Mouse (Mus musculus): ENCODE measurements around the gene Cdk14. TPM values are rescaled to one million over a fixed set of nuclear protein-coding genes. Genes with fewer than 3 reads are reported as not detected.

Cdk14 gene
- total and polyA plus RNA-seq, 2 experiments from 2014 or later: 34.8 to 54.0 TPM

DNA sequence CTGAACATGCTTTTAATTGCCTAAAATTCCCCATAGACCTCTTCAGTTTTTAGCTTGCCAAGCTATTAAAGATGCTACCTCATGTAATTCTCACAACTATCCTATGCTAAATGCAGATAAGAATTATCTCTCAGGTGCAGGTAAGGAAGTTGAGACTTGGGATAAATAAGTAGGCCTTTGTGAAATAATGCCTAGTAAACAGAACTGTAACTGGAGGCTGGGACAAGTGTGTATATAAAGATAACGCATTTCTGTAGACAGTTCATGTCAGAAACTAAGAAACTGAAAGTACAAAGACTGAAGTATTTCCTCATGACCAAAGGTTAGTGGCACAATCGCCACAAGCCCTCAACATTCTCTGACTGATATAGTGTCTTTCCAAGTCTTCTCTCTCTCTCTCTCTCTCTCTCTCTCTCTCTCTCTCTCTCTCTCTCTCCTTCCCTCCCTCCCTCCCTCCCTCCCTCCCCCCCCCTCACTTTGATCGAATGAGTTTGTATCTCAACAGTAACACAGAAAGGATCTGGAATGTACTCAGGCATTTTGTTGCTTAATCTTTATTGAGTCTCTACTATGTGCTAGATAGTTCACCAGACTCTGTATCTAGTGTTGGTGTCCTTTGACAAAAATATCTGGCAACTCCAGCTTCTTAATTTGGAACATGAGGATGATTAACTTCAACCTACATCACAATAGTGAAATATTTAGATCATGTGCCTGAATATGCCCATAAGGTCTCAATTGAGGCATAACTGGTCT, 233.9 kb downstream of the Cdk14 start:
- DNase-seq (no peak), ATAC-seq (no peak)
- 81% methylated on average over 3 of the region's 3 CpGs for WGBS
- Histone ChIP-seq H3K36me3 (ENCODE audit: insufficient read depth) (no peaks in the 10 kb centered on the region), H3K9ac (no peak overlapping the region), H3K4me1 (ENCODE audit: insufficient read depth) (peaks cover 4% of the 10 kb centered on the region; the same call in 1 of the 2 replicates), H3K27me3 (ENCODE audit: insufficient read depth, low read length) (no peaks in the 10 kb centered on the region), H3K4me2 (ENCODE audit: low read depth) (no peak overlapping the region), H3K9me3 (ENCODE audit: low read length) (no peaks in the 10 kb centered on the region), H3K27ac (ENCODE audit: low read depth, low read length) (no peak overlapping the region), H3K4me3 (ENCODE audit: low read depth, low read length) (no peak overlapping the region)
- TF ChIP-seq CTCF (IDR thresholded peaks at IDR 0.05; ENCODE audit: low read depth): no peak

DNA sequence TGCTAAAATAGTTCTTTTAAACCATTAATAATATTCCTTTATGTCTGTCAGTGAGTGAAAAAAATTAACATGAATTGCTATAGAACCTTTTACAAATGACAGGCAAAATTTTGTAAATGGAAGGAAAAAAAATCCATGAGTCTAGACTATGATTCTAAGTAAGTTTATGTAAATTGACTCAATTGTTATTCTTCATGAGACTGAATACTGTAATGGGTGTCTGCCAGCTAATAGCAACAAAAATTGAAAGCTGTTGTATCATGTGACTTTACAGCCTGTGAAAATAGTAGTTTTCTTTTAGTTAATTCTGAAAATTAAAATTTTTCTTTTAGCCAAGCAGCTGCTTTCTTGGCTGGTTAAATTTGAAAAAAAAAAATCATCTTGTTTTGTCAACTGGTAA, 234.6 kb downstream of the Cdk14 start:
- TF ChIP-seq CTCF (IDR thresholded peaks at IDR 0.05; ENCODE audit: low read depth): no peak
- Histone ChIP-seq H3K36me3 (ENCODE audit: insufficient read depth) (no peaks in the 10 kb centered on the region), H3K27me3 (ENCODE audit: insufficient read depth, low read length) (no peaks in the 10 kb centered on the region), H3K9ac (no peak overlapping the region), H3K27ac (ENCODE audit: low read depth, low read length) (no peak overlapping the region), H3K4me2 (ENCODE audit: low read depth) (no peak overlapping the region), H3K4me3 (ENCODE audit: low read depth, low read length) (no peak overlapping the region), H3K4me1 (ENCODE audit: insufficient read depth) (peaks cover 4% of the 10 kb centered on the region; the same call in 1 of the 2 replicates), H3K9me3 (ENCODE audit: low read length) (no peaks in the 10 kb centered on the region)
- ATAC-seq: peak; percentile 87; the same call in 1 of the 2 replicates
- no peak for DNase-seq

DNA sequence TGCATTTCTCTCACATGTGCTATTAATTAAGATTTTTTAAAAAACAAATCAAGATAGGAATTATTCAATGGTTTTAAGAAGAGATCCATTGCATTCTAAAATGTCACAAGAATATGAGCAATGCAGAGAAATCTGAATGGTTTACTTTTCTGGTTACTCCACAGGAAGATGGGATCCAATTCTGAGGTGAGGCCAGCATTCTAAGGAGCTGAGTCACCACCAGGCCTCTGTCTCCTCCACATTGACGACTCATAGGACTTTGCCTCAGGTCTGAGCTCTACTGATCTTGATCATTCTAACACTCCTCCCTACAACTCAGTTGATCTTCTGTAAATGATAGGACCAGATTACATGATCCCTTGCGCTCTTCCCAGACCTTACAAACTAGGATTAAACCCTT, 239.4 kb downstream of the Cdk14 start:
- DNase-seq: no peak
- Histone ChIP-seq H3K9ac (no peak overlapping the region), H3K9me3 (ENCODE audit: low read length) (no peaks in the 10 kb centered on the region), H3K4me3 (ENCODE audit: low read depth, low read length) (no peak overlapping the region), H3K36me3 (ENCODE audit: insufficient read depth) (no peaks in the 10 kb centered on the region), H3K27me3 (ENCODE audit: insufficient read depth, low read length) (no peaks in the 10 kb centered on the region), H3K27ac (ENCODE audit: low read depth, low read length) (no peak overlapping the region), H3K4me1 (ENCODE audit: insufficient read depth) (peaks cover 4% of the 10 kb centered on the region; the same call in 1 of the 2 replicates), H3K4me2 (ENCODE audit: low read depth) (no peak overlapping the region)
- 90% methylated on average over 2 of the region's 2 CpGs for WGBS
- no peak for ATAC-seq
- no peak for TF ChIP-seq CTCF (IDR thresholded peaks at IDR 0.05; ENCODE audit: low read depth)

DNA sequence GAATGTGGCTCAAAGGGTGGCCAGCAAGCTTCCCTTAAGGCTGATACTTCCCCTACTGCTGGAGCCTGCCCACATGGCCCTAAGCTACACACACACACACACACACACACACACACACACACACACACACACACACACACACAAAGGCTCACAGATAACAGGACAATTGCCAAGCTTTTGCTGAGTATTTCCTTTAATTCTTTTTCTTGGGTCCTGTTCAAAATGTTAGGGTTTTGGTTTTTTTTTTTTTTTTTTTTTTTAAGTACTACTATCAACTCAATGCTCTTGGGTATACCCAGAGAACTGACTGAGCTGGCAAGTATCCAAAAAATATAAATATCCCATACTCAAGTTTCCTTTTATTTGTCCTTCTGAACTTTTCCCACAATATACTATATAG, 239.8 kb downstream of the Cdk14 start:
- TF ChIP-seq CTCF (IDR thresholded peaks at IDR 0.05; ENCODE audit: low read depth): no peak

DNA sequence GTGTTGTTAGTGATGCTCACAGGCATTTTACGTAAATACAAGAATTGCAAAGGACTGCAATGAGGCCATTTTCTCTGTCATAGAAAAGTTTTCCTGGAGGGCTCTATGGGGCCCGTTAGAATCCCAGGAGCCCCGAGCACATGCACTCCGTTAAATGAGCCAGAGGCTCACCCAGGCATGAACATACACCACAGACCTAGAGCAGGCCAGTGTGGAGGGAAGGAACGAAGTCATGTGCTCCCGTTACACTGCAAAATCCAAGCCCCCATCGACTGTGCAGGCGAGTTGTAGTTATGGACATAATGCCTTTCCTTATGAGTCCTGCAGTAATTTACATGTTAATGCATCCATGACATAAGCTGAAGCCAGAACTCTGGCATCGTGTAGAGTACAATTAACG, 244.1 kb downstream of the Cdk14 start:
- no peaks in the 10 kb centered on the region for H3K9me3 ChIP-seq (ENCODE audit: low read length)
- H3K27ac ChIP-seq (ENCODE audit: low read depth, low read length): no peak overlapping the region
- WGBS: 34% methylated on average over 10 of the region's 10 CpGs
- DNase-seq: no peak
- H3K4me1 ChIP-seq (ENCODE audit: insufficient read depth): no peaks in the 10 kb centered on the region
- no peak for ATAC-seq
- no peak overlapping the region for H3K4me2 ChIP-seq (ENCODE audit: low read depth)
- H3K36me3 ChIP-seq (ENCODE audit: insufficient read depth): no peaks in the 10 kb centered on the region
- H3K27me3 ChIP-seq (ENCODE audit: insufficient read depth, low read length): no peaks in the 10 kb centered on the region
- TF ChIP-seq CTCF (IDR thresholded peaks at IDR 0.05; ENCODE audit: low read depth): no peak
- no peak overlapping the region for H3K9ac ChIP-seq
- H3K4me3 ChIP-seq (ENCODE audit: low read depth, low read length): no peak overlapping the region

More for the DNA sequence above, 239.8 kb downstream of the Cdk14 start:
- Histone ChIP-seq H3K4me2 (ENCODE audit: low read depth) (no peak overlapping the region), H3K36me3 (ENCODE audit: insufficient read depth) (no peaks in the 10 kb centered on the region), H3K9ac (no peak overlapping the region), H3K4me3 (ENCODE audit: low read depth, low read length) (no peak overlapping the region), H3K4me1 (ENCODE audit: insufficient read depth) (peaks cover 4% of the 10 kb centered on the region; the same call in 1 of the 2 replicates), H3K27me3 (ENCODE audit: insufficient read depth, low read length) (no peaks in the 10 kb centered on the region), H3K27ac (ENCODE audit: low read depth, low read length) (no peak overlapping the region), H3K9me3 (ENCODE audit: low read length) (no peaks in the 10 kb centered on the region)
- no peak for ATAC-seq
- no peak for DNase-seq

DNA sequence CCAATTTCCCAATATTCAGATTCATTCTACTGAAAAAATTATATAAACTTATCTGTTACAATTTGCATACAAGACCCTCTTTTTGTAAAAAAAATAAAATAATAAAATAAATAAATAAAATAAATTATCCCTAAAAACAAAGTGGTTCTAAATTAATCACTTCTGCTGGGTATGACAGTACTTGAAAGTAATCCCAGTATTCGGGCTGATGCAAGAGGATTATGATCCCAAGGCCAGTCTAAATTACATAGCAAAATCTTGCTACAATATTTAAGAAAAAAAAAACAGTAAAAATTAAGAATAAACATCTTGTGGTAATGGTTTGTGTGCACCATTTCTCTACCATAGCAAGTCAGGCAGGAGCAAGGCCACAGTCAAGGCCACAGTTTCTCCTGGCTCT, 244.5 kb downstream of the Cdk14 start:
- H3K4me1 ChIP-seq (ENCODE audit: insufficient read depth): no peaks in the 10 kb centered on the region
- H3K27ac ChIP-seq (ENCODE audit: low read depth, low read length): no peak overlapping the region
- no peak overlapping the region for H3K4me3 ChIP-seq (ENCODE audit: low read depth, low read length)
- WGBS: 66% methylated on average over 1 of the region's 1 CpGs
- no peaks in the 10 kb centered on the region for H3K27me3 ChIP-seq (ENCODE audit: insufficient read depth, low read length)
- no peak overlapping the region for H3K9ac ChIP-seq
- DNase-seq (no peak), ATAC-seq (no peak)
- no peak for TF ChIP-seq CTCF (IDR thresholded peaks at IDR 0.05; ENCODE audit: low read depth)
- no peaks in the 10 kb centered on the region for H3K36me3 ChIP-seq (ENCODE audit: insufficient read depth)
- H3K4me2 ChIP-seq (ENCODE audit: low read depth): no peak overlapping the region
- no peaks in the 10 kb centered on the region for H3K9me3 ChIP-seq (ENCODE audit: low read length)

DNA sequence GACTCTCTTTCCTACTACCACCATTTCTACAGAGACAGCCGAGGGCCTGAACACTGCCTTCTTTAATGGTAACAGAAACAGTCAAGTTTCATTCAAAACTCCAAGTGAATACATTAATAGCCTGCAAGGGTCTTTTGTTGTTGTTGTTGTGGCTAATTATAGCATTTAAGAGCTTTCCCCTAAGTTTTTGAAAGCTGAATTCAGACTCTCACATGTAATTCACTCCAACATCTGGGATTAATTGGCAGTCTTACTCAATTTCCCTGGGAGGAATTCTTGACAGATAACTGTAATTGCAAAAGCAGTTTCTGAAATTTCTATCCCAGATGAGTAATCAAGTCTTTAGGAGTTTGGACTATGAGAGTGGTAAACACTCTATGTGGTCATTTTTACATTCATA, 245.0 kb downstream of the Cdk14 start:
- no peak overlapping the region for H3K4me2 ChIP-seq (ENCODE audit: low read depth)
- no peak for TF ChIP-seq CTCF (IDR thresholded peaks at IDR 0.05; ENCODE audit: low read depth)
- no peak overlapping the region for H3K4me3 ChIP-seq (ENCODE audit: low read depth, low read length)
- no peak overlapping the region for H3K9ac ChIP-seq
- no peaks in the 10 kb centered on the region for H3K36me3 ChIP-seq (ENCODE audit: insufficient read depth)
- DNase-seq (no peak), ATAC-seq (no peak)
- no peak overlapping the region for H3K27ac ChIP-seq (ENCODE audit: low read depth, low read length)
- 21% methylated on average over 1 of the region's 1 CpGs for WGBS
- H3K4me1 ChIP-seq (ENCODE audit: insufficient read depth): no peaks in the 10 kb centered on the region
- no peaks in the 10 kb centered on the region for H3K9me3 ChIP-seq (ENCODE audit: low read length)
- no peaks in the 10 kb centered on the region for H3K27me3 ChIP-seq (ENCODE audit: insufficient read depth, low read length)
